ENCODE assay signal across 8 mouse cellular contexts in the genomic region with DNA sequence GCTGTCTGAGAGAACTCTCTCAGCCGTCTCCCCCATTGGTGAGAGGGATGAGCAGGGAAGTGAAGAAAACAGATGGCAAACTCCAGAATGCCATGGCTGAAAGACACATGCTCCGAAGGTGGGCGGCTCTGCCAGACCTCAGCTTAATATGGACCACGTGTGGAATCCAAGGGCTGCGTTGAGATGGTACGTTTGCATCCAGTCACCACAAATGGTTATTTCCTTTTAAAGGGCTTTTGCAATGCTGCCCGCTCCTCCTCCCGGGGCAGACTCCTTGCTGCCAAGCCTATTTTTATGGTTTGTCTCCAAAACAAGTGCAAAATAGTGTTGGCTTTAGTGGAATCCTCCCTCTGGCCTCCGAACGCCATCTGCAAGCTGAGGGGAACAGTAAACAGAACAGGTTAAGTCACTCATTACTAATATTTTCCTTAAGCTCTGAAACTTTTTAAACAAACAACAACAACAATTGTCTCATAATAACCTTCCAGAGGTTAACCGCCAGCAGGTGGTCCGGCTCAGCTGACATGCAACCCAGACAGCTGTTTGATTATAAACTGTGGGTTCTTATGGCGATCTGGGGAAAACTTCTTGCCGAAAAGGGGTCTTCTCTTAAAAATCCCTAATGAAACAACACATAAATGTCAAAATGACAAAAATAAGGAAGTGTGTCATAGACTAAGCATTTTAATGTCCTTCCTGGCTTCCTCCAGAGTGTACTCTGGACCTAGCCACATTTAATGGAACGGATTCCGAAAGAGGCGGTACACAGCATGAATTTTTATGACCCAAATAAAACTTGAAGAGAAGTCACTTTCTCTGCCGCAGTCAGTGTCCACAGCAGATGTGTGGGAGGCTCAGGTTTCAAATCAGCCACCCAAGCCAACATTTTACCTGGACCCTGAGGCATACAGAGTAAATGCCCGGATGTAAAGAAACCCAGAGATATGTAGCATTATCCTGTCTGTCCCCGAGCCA.
DNase-seq lines count a peak whose midpoint lies in the region; ATAC-seq and TF ChIP-seq lines count a peak whose summit lies in the region.

No protein-coding gene starts in this region.

- H3K4me2 ChIP-seq in midbrain, postnatal 0 days (ENCODE audit: low read depth, low read length, poor library complexity, severe bottlenecking): no peak overlapping the region
- H3K4me2 ChIP-seq in midbrain, embryonic 14.5 days (ENCODE audit: low read length): no peak overlapping the region
- H3K4me2 ChIP-seq in stomach, embryonic 16.5 days (ENCODE audit: low read depth, low read length): peak overlapping the region; percentile 18

- H3K9ac ChIP-seq in midbrain, postnatal 0 days (replicated peaks; ENCODE audit: low read length, poor library complexity, severe bottlenecking): no peak overlapping the region
- no peak overlapping the region for H3K9ac ChIP-seq in midbrain, embryonic 14.5 days (replicated peaks; ENCODE audit: low read length)
- H3K9ac ChIP-seq in stomach, embryonic 16.5 days (ENCODE audit: low read length): no peak overlapping the region

- DNase-seq in midbrain, postnatal 0 days (ENCODE audit: low spot score): peak; percentile 15
- no peak for DNase-seq in midbrain, embryonic 14.5 days
- DNase-seq in heart, adult 9 months (ENCODE audit: low spot score in 2 of 2): peak; percentile 23 to 44
- DNase-seq in layer of hippocampus, adult 8-10 months (ENCODE audit: low spot score in 2 of 2): peak; percentile 37 to 42
- peak; percentile 26 for DNase-seq in lung, postnatal 14 days
- no peak for DNase-seq in spleen, adult 12 weeks (ENCODE audit: low spot score)
- DNase-seq in MN1 (ENCODE audit: low spot score): no peak

- no peaks in the 10 kb centered on the region for H3K27me3 ChIP-seq in midbrain, postnatal 0 days (ENCODE audit: insufficient read depth, low read length)
- no peaks in the 10 kb centered on the region for H3K27me3 ChIP-seq in midbrain, embryonic 14.5 days (ENCODE audit: control insufficient read depth, insufficient read depth, low read length)
- no peaks in the 10 kb centered on the region for H3K27me3 ChIP-seq in stomach, embryonic 16.5 days (ENCODE audit: control insufficient read depth, insufficient read depth, low read length)

- no peak overlapping the region for H3K4me3 ChIP-seq in midbrain, postnatal 0 days (ENCODE audit: low read depth, low read length)
- no peak overlapping the region for H3K4me3 ChIP-seq in midbrain, embryonic 14.5 days (replicated peaks; ENCODE audit: low read depth, low read length)
- no peak overlapping the region for H3K4me3 ChIP-seq in stomach, embryonic 16.5 days (replicated peaks; ENCODE audit: low read length)

- H3K27ac ChIP-seq in midbrain, postnatal 0 days (ENCODE audit: low read depth, low read length): no peak overlapping the region
- H3K27ac ChIP-seq in midbrain, embryonic 14.5 days (replicated peaks; ENCODE audit: low read depth, low read length): no peak overlapping the region
- H3K27ac ChIP-seq in stomach, embryonic 16.5 days (ENCODE audit: low read length): no peak overlapping the region

- H3K9me3 ChIP-seq in midbrain, postnatal 0 days (ENCODE audit: low read length): no peaks in the 10 kb centered on the region
- no peaks in the 10 kb centered on the region for H3K9me3 ChIP-seq in midbrain, embryonic 14.5 days (ENCODE audit: control insufficient read depth, low read length)
- H3K9me3 ChIP-seq in stomach, embryonic 16.5 days (replicated peaks; ENCODE audit: control insufficient read depth, low read length): no peaks in the 10 kb centered on the region

- no peaks in the 10 kb centered on the region for H3K4me1 ChIP-seq in midbrain, postnatal 0 days (ENCODE audit: insufficient read depth, low read length)
- H3K4me1 ChIP-seq in midbrain, embryonic 14.5 days (ENCODE audit: control insufficient read depth, insufficient read depth, low read length): no peaks in the 10 kb centered on the region
- H3K4me1 ChIP-seq in stomach, embryonic 16.5 days (ENCODE audit: control insufficient read depth, insufficient read depth, low read length): 0 out of 2 replicates have a peak, but pooled peaks cover 6% of the 10 kb centered on the region

- no peak for TF ChIP-seq CTCF in midbrain, postnatal 0 days (IDR thresholded peaks at IDR 0.05)

- no peak for ATAC-seq in midbrain, postnatal 0 days (ENCODE audit: low FRiP score)
- ATAC-seq in midbrain, embryonic 14.5 days (ENCODE audit: low FRiP score, low TSS enrichment): no peak
- no peak for ATAC-seq in stomach, embryonic 16.5 days (ENCODE audit: insufficient read depth, low FRiP score)

- 73% methylated on average over 20 of the region's 20 CpGs for WGBS in midbrain, postnatal 0 days
- WGBS in midbrain, embryonic 14.5 days: 82% methylated on average over 20 of the region's 20 CpGs
- WGBS in stomach, embryonic 16.5 days: 41% methylated on average over 20 of the region's 20 CpGs

- no peaks in the 10 kb centered on the region for H3K36me3 ChIP-seq in midbrain, postnatal 0 days (ENCODE audit: insufficient read depth, low read length)
- no peaks in the 10 kb centered on the region for H3K36me3 ChIP-seq in midbrain, embryonic 14.5 days (ENCODE audit: control insufficient read depth, insufficient read depth, low read length)
- no peaks in the 10 kb centered on the region for H3K36me3 ChIP-seq in stomach, embryonic 16.5 days (ENCODE audit: control insufficient read depth, insufficient read depth, low read length)

Comparison
In these comparisons a context has a peak if more than half of its experiments do, and no peak if none do; other contexts are left out.
1. DNase-seq: peak in midbrain, postnatal 0 days (single experiment), heart, adult 9 months (2 of 2), layer of hippocampus, adult 8-10 months (2 of 2) and lung, postnatal 14 days (single experiment); none in midbrain, embryonic 14.5 days (single experiment), spleen, adult 12 weeks (single experiment) and MN1 (single experiment).